Mouse (Mus musculus): Measurements from ENCODE around the gene Cyld. TPM values are rescaled to one million over a fixed set of nuclear protein-coding genes. Genes with fewer than 3 reads are reported as not detected.

Cyld gene
- total RNA-seq, 4 experiments from 2014 or later = 60.8 to 90.1 (median 80.9) TPM

DNA sequence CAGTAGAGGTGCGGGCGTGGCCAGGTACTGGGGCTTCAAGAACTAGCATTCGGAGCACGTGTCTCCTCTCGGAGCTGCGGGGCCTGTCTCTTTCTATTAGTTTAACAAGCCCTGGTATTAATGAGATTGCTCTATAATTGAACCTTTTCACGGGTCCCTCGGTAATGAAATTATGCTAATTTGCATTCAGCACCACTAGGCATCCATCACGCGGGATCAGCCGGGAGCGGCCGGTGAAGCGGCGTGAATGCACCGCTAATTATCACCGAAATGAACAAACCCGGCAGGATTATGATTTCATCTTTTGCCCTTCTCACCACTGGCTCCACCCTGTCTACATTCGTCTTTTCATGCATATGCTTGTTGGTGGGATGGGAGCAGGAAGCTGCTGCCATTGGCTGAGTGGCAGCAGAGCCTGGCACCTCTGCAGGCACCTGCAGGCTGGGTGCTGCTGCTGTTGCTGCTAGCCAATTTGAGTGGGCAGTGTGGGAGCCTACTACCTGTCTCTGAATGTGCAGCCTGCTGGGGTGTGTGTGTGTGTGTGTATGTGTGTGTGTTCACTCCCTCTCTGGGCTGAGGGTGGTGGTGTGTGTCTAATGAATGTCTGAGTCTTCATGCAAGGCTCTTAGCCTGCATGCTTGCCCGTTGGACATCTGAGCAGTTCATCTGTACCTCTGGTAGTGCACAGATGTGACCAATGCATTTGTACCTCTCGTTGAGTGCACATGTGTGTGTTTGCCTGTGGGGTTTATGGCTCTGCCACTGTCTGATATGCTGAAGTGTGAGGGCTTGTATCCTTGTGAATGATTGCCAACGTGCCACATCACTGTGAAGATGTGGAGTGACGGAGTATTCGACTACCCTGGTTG lies 97.2 kb downstream of the Cyld start:
- no peak for DNase-seq

- DNase-seq = no peak
These were observed 97.7 kb downstream of the Cyld start for GRCm38 (mm10) chr8:88794615-88794907.

DNA sequence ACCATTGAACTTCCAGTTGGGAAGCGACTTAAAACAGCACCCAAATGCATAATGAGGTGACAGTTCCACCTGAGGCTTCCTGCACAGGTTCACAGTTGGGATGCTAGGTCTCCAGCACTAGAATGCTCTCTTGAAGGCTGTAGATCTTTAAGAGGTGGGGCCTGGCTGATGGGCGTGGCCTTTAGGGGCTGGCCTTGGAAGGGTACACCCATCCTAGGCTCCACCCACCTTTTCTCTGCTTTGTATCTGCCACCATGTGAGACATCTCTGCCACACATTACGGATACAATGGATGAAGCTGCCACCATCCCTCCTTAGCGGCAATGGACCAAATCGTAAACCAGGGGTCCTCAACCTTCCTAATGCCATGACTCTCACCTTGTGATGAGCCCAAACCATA lies 99.1 kb downstream of the Cyld start:
- DNase-seq = no peak

DNA sequence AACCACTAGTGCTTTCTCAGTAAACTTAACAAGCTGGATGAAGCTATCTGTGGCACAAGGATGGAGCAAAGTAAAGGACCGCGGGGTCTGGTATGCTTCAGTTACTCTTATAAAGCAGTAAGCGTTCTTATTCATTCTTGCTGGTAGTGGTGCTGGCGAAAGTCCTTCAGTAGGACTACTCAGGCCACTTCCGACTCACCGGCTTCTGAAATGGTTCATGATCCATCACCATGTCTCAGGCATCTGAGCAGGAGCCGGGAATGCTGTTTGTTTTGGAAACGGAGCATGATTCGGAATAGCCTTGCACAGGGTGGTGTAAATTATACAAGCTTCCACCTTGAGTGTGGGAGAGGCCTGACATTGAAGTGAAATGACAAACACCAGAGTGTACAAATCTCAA lies 99.8 kb downstream of the Cyld start:
- no peak for DNase-seq

Other genes with a start within 250 kb of the Cyld start
- 10 to 100 TPM; 38.0 to 56.5 (median 46.5) TPM for gene Nkd1, start 175.7 kb upstream of the Cyld start, total RNA-seq (2022)
- gene Snx20, start 60.9 kb upstream of the Cyld start, total RNA-seq (2022) = 1 to 10 TPM; 1.2 to 3.0 (median 2.4) TPM
- 1 to 10 TPM; 1.0 to 2.1 (median 1.4) TPM for gene Nod2, start 49.7 kb upstream of the Cyld start, total RNA-seq (2022)